Mouse (Mus musculus) forebrain, embryonic 13.5 days (tissue): ENCODE results near the gene Gm10642. TPM values are rescaled to one million over a fixed set of nuclear protein-coding genes. Genes with fewer than 3 reads are reported as not detected.

Experiments used
- ATAC-seq: fragments of 200-750 bp; cut with Nextera tagmentation; 2 replicates; pipeline ENCODE4 v1.8.0; 2017
- H3K27ac ChIP-seq: fragments of 300-500 bp; sonication (generic); 2 replicates; pipeline ENCODE4 v1.5.1; 2015; ENCODE audit warnings: inconsistent platforms, mild to moderate bottlenecking, moderate library complexity
- H3K27me3 ChIP-seq: fragments of 300-500 bp; sonication (generic); 2 replicates; pipeline ENCODE4 v1.6.1; 2015; ENCODE audit warnings: mild to moderate bottlenecking, inconsistent platforms
- H3K36me3 ChIP-seq: fragments of 300-500 bp; sonication (generic); 2 replicates; pipeline ENCODE4 v1.6.1; 2015; ENCODE audit warnings: mild to moderate bottlenecking, inconsistent platforms; ENCODE audit not compliant: poor library complexity, severe bottlenecking
- H3K4me1 ChIP-seq: fragments of 300-500 bp; sonication (generic); 2 replicates; pipeline ENCODE4 v1.6.1; 2015; ENCODE audit warnings: inconsistent platforms
- H3K4me2 ChIP-seq: fragments of 300-500 bp; sonication (generic); 2 replicates; pipeline ENCODE4 v1.6.1; 2015; ENCODE audit warnings: inconsistent platforms, mild to moderate bottlenecking, moderate library complexity
- H3K4me3 ChIP-seq: fragments of 300-500 bp; sonication (generic); 2 replicates; pipeline ENCODE4 v1.5.1; 2015; ENCODE audit warnings: mild to moderate bottlenecking, inconsistent platforms
- H3K9ac ChIP-seq: fragments of 300-500 bp; sonication (generic); 2 replicates; pipeline ENCODE4 v1.6.1; 2015; ENCODE audit warnings: mild to moderate bottlenecking, inconsistent platforms
- H3K9me3 ChIP-seq: fragments of 300-500 bp; sonication (generic); replicated peaks from 2 replicates; pipeline ENCODE4 v1.6.1; 2016; ENCODE audit warnings: inconsistent platforms
- WGBS: fragments of 180-500 bp; shearing (Covaris S2); methylation state at CpG from one replicate; pipeline ENCODE4 v1.1.7; 2015; 5-methylcytosine and 5-hydroxymethylcytosine counted together
- polyA plus RNA-seq: library from polyadenylated mRNA; unstranded; fragments of >200 nt; fragmentation: Nextera tagmentation; extraction: Ambion mirVana; gene quantifications from 2 replicates; pipeline ENCODE4 v1.2.1, GENCODE M21; 2015

The Gm10642 gene
- polyA plus RNA-seq, 1 experiment from 2014 or later, result 0.15 TPM

- peak within 1 kb of the TSS; percentile 95 for H3K27ac ChIP-seq
- H3K4me2 ChIP-seq, result peak within 1 kb of the TSS; percentile 78
- H3K36me3 ChIP-seq, result no peaks in the 10 kb centered on the region
- ATAC-seq, result peak; percentile 98
- peak within 1 kb of the TSS; percentile 91 for H3K9ac ChIP-seq
- H3K4me1 ChIP-seq, result peaks cover 23% of the 10 kb centered on the region
- 2% methylated on average over 62 of the region's 67 CpGs for WGBS
- peak within 1 kb of the TSS; percentile 91 for H3K4me3 ChIP-seq
- no peaks in the 10 kb centered on the region for H3K27me3 ChIP-seq
- H3K9me3 ChIP-seq, result no peaks in the 10 kb centered on the region
These were observed 1.2 kb downstream of the Gm10642 start, which contains the start of gene Mindy2 for GRCm38 (mm10) chr9:70657013-70657967. Gene Mindy2 (minus strand): TSS chr9:70657174.

- H3K4me3 ChIP-seq, result no peak overlapping the region
- ATAC-seq, result no peak
- H3K4me2 ChIP-seq, result no peak overlapping the region
- H3K4me1 ChIP-seq, result peaks cover 23% of the 10 kb centered on the region
- no peak overlapping the region for H3K9ac ChIP-seq
- no peaks in the 10 kb centered on the region for H3K27me3 ChIP-seq
- 68% methylated on average over 2 of the region's 2 CpGs for WGBS
- H3K27ac ChIP-seq, result no peak overlapping the region
- no peaks in the 10 kb centered on the region for H3K9me3 ChIP-seq
- no peaks in the 10 kb centered on the region for H3K36me3 ChIP-seq
These were observed 2.2 kb downstream of the Gm10642 start for GRCm38 (mm10) chr9:70658266-70658665.

GRCm38 (mm10) chr9:70664847-70665246, 8.8 kb downstream of the Gm10642 start:
- ATAC-seq, result no peak
- no peak overlapping the region for H3K27ac ChIP-seq
- no peak overlapping the region for H3K4me3 ChIP-seq
- no peaks in the 10 kb centered on the region for H3K36me3 ChIP-seq
- H3K27me3 ChIP-seq, result no peaks in the 10 kb centered on the region
- no peak overlapping the region for H3K4me2 ChIP-seq
- no peaks in the 10 kb centered on the region for H3K9me3 ChIP-seq
- no peak overlapping the region for H3K9ac ChIP-seq
- 78% methylated on average over 4 of the region's 4 CpGs for WGBS
- H3K4me1 ChIP-seq, result no peaks in the 10 kb centered on the region

- Histone ChIP-seq H3K4me3 (no peak overlapping the region), H3K27ac (no peak overlapping the region), H3K9me3 (no peaks in the 10 kb centered on the region), H3K4me2 (no peak overlapping the region), H3K36me3 (no peaks in the 10 kb centered on the region), H3K9ac (no peak overlapping the region), H3K4me1 (no peaks in the 10 kb centered on the region), H3K27me3 (no peaks in the 10 kb centered on the region)
- WGBS, result 75% methylated on average over 16 of the region's 16 CpGs
- no peak for ATAC-seq
These were observed 9.5 kb downstream of the Gm10642 start for GRCm38 (mm10) chr9:70665372-70666145.

- Histone ChIP-seq H3K27me3 (no peaks in the 10 kb centered on the region), H3K9ac (no peak overlapping the region), H3K9me3 (no peaks in the 10 kb centered on the region), H3K36me3 (no peaks in the 10 kb centered on the region), H3K4me1 (no peaks in the 10 kb centered on the region), H3K4me3 (no peak overlapping the region), H3K4me2 (no peak overlapping the region), H3K27ac (no peak overlapping the region)
- WGBS, result 71% methylated on average over 7 of the region's 7 CpGs
- no peak for ATAC-seq
These were observed 10.8 kb downstream of the Gm10642 start for GRCm38 (mm10) chr9:70666811-70667210.

- no peak overlapping the region for H3K4me2 ChIP-seq
- H3K4me3 ChIP-seq, result no peak overlapping the region
- no peaks in the 10 kb centered on the region for H3K36me3 ChIP-seq
- no peaks in the 10 kb centered on the region for H3K4me1 ChIP-seq
- no peak for ATAC-seq
- no peaks in the 10 kb centered on the region for H3K9me3 ChIP-seq
- no peak overlapping the region for H3K9ac ChIP-seq
- no peaks in the 10 kb centered on the region for H3K27me3 ChIP-seq
- H3K27ac ChIP-seq, result no peak overlapping the region
These were observed 12.0 kb downstream of the Gm10642 start for GRCm38 (mm10) chr9:70668048-70668447.

GRCm38 (mm10) chr9:70669197-70669596, 13.1 kb downstream of the Gm10642 start:
- no peak for ATAC-seq

GRCm38 (mm10) chr9:70670381-70670780, 14.3 kb downstream of the Gm10642 start:
- no peak overlapping the region for H3K4me3 ChIP-seq
- H3K9ac ChIP-seq, result no peak overlapping the region
- H3K9me3 ChIP-seq, result no peaks in the 10 kb centered on the region
- no peak for ATAC-seq
- H3K27ac ChIP-seq, result no peak overlapping the region
- WGBS, result 91% methylated on average over 6 of the region's 6 CpGs
- H3K4me1 ChIP-seq, result no peaks in the 10 kb centered on the region
- no peak overlapping the region for H3K4me2 ChIP-seq
- no peaks in the 10 kb centered on the region for H3K36me3 ChIP-seq
- no peaks in the 10 kb centered on the region for H3K27me3 ChIP-seq

More at GRCm38 (mm10) chr9:70669197-70669596, 13.1 kb downstream of the Gm10642 start:
- Histone ChIP-seq H3K27me3 (no peaks in the 10 kb centered on the region), H3K4me2 (no peak overlapping the region), H3K27ac (no peak overlapping the region), H3K9ac (no peak overlapping the region), H3K36me3 (no peaks in the 10 kb centered on the region), H3K9me3 (no peaks in the 10 kb centered on the region), H3K4me1 (no peaks in the 10 kb centered on the region), H3K4me3 (no peak overlapping the region)
- 69% methylated on average over 2 of the region's 2 CpGs for WGBS

GRCm38 (mm10) chr9:70671278-70671677, 15.2 kb downstream of the Gm10642 start:
- no peak for ATAC-seq
- 78% methylated on average over 6 of the region's 6 CpGs for WGBS
- no peak overlapping the region for H3K4me3 ChIP-seq

GRCm38 (mm10) chr9:70671772-70672579, 15.9 kb downstream of the Gm10642 start:
- Histone ChIP-seq H3K27ac (no peak overlapping the region), H3K27me3 (no peaks in the 10 kb centered on the region), H3K4me3 (no peak overlapping the region), H3K4me1 (no peaks in the 10 kb centered on the region), H3K9me3 (no peaks in the 10 kb centered on the region), H3K9ac (no peak overlapping the region), H3K36me3 (no peaks in the 10 kb centered on the region), H3K4me2 (no peak overlapping the region)
- 54% methylated on average over 10 of the region's 10 CpGs for WGBS
- ATAC-seq, result no peak

More at GRCm38 (mm10) chr9:70671278-70671677, 15.2 kb downstream of the Gm10642 start:
- no peaks in the 10 kb centered on the region for H3K4me1 ChIP-seq
- H3K36me3 ChIP-seq, result no peaks in the 10 kb centered on the region
- H3K9me3 ChIP-seq, result no peaks in the 10 kb centered on the region
- H3K27ac ChIP-seq, result no peak overlapping the region
- H3K9ac ChIP-seq, result no peak overlapping the region
- H3K4me2 ChIP-seq, result no peak overlapping the region
- H3K27me3 ChIP-seq, result no peaks in the 10 kb centered on the region

GRCm38 (mm10) chr9:70673656-70674055, 17.6 kb downstream of the Gm10642 start:
- 89% methylated on average over 4 of the region's 4 CpGs for WGBS
- H3K9me3 ChIP-seq, result no peaks in the 10 kb centered on the region
- no peak overlapping the region for H3K4me3 ChIP-seq
- H3K27ac ChIP-seq, result no peak overlapping the region
- H3K4me2 ChIP-seq, result no peak overlapping the region
- H3K27me3 ChIP-seq, result no peaks in the 10 kb centered on the region
- no peaks in the 10 kb centered on the region for H3K36me3 ChIP-seq
- no peak overlapping the region for H3K9ac ChIP-seq
- H3K4me1 ChIP-seq, result no peaks in the 10 kb centered on the region
- ATAC-seq, result no peak
